Mouse (Mus musculus): Measurements from ENCODE around the gene Il15. TPM values are rescaled to one million over a fixed set of nuclear protein-coding genes. Genes with fewer than 3 reads are reported as not detected.

Il15 gene
- polyA plus RNA-seq (2012; rRNA removed) (2.5 and 2.9 TPM in 2 replicates), polyA plus RNA-seq (2014; fragmentation: Nextera tagmentation; extraction: Ambion mirVana) (5.3 and 6.1 TPM in 2 replicates)

DNA sequence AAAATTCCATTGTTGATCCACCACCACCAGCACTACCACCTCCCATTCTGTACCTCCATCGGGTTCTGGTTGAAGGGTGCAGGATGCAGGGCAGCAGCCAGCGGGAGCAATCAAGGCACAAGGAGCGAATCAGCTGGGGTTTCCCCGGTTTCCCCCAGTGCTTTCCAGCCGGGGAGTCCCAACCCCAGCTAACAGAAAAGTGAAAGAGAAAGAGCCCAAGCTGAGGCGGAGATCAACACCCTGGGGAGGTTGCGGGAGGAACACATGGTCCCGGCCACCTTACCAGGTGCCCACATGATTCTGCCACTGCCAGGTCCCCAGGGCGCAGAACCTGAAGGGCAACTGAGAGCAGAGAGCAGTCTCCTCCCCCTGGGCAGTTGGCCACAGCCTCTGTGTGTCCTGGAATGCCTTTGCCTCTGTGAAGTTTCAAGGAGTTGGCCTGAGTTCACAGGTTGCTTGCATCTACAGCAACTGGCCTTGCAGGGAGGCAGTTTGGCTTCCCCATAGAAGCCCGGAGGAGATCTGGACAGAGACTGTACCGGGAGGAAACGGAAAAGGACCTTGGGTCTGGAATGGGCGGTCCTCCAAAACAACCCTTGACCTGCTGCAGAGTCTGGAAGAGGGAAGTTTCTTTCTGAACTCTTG is at the start of gene Il15:
TSS of gene Il15 (minus strand) at position 537 of the 645 bp plus-strand sequence.
- H3K4me1 ChIP-seq (ENCODE audit: control insufficient read depth, insufficient read depth, low read length): peaks cover 7% of the 10 kb centered on the region
- H3K9ac ChIP-seq (ENCODE audit: low read depth, low read length, severe bottlenecking): peak within 1 kb of the TSS; percentile 56
- H3K27ac ChIP-seq (replicated peaks; ENCODE audit: low read depth, low read length): no peak within 1 kb of the TSS
- peak within 1 kb of the TSS; percentile 43 for H3K4me3 ChIP-seq (replicated peaks; ENCODE audit: low read length)
- peak within 1 kb of the TSS; percentile 70 for H3K4me2 ChIP-seq (replicated peaks; ENCODE audit: low read depth, low read length, severe bottlenecking)
- TF ChIP-seq POLR2A (IDR thresholded peaks at IDR 0.05; ENCODE audit: borderline replicate concordance, extremely low read depth, insufficient read depth, insufficient read length): no peak
- peak; percentile 35 for DNase-seq (ENCODE audit: low spot score)
- H3K9me3 ChIP-seq (ENCODE audit: control insufficient read depth, low read length): no peaks in the 10 kb centered on the region
- peak; percentile 41; the same call in 1 of the 2 replicates for ATAC-seq (ENCODE audit: low FRiP score, low read depth)
- 9% methylated on average over 13 of the region's 13 CpGs for WGBS
- no peaks in the 10 kb centered on the region for H3K36me3 ChIP-seq (ENCODE audit: control insufficient read depth, insufficient read depth, low read length)
- H3K27me3 ChIP-seq (ENCODE audit: control insufficient read depth, insufficient read depth, low read length): no peaks in the 10 kb centered on the region

DNA sequence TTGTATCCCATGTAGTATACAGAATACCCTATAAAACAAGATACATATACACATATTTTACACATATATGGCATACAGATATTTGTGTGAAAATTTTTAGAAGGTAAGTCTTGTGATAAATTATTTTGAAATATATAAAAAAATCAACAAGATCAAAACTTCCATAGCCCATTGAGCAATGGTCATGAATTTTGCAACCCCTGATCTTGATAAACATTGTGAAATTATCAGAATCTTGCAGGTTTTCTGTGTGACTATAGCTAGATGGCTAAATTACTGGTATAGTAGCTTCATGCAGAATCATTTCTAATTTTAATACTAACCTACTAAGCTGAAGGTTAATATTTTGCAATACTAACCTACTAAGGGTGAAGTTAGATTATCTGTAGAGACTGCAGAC is 41.9 kb upstream of the Il15 start:
- Histone ChIP-seq H3K4me3 (replicated peaks; ENCODE audit: low read length) (no peak overlapping the region), H3K4me2 (replicated peaks; ENCODE audit: low read depth, low read length, severe bottlenecking) (no peak overlapping the region), H3K9me3 (ENCODE audit: control insufficient read depth, low read length) (no peaks in the 10 kb centered on the region), H3K36me3 (ENCODE audit: control insufficient read depth, insufficient read depth, low read length) (no peaks in the 10 kb centered on the region), H3K9ac (ENCODE audit: low read depth, low read length, severe bottlenecking) (no peak overlapping the region), H3K27me3 (ENCODE audit: control insufficient read depth, insufficient read depth, low read length) (no peaks in the 10 kb centered on the region), H3K4me1 (ENCODE audit: control insufficient read depth, insufficient read depth, low read length) (no peaks in the 10 kb centered on the region), H3K27ac (replicated peaks; ENCODE audit: low read depth, low read length) (no peak overlapping the region)
- ATAC-seq (ENCODE audit: low FRiP score, low read depth) (no peak), DNase-seq (ENCODE audit: low spot score) (no peak)
- no peak for TF ChIP-seq POLR2A (IDR thresholded peaks at IDR 0.05; ENCODE audit: borderline replicate concordance, extremely low read depth, insufficient read depth, insufficient read length)

DNA sequence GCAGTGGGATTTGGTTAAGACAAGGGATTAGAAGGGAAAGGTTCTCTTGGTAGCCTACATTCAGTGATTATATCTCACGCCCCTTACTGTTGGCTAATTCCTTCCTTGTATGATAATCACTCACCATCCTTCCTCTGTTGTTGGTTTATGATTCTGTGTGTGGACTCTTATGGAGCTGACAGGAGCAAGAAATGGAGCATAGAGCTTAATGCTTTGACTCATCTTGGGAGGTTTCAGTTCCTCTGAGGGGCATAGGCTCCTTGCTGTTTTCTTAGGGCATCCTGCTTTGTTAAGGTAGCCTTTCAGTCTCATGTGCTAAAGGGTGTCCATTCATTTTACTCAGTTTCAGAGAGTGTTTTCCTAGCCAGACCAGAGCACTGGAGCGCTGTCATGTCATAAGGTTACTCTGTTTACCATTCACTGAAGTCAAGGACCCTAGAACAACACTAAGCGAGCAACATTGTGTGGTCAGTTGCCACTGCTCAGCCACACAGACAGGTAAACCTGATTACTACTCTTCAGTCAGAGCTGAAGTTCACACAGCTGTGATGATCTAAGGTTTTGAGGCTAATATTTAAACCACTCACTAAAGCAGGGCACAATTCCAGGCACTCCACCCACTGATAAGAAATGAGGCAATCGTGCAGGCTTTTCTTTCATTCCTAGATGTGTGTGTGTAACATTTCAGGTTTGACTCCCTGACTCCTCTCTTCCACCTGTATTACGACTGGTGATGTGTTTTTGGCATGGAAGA is 13.7 kb upstream of the Il15 start:
- Histone ChIP-seq H3K36me3 (ENCODE audit: control insufficient read depth, insufficient read depth, low read length) (no peaks in the 10 kb centered on the region), H3K4me3 (replicated peaks; ENCODE audit: low read length) (no peak overlapping the region), H3K9ac (ENCODE audit: low read depth, low read length, severe bottlenecking) (no peak overlapping the region), H3K9me3 (ENCODE audit: control insufficient read depth, low read length) (no peaks in the 10 kb centered on the region), H3K4me2 (replicated peaks; ENCODE audit: low read depth, low read length, severe bottlenecking) (no peak overlapping the region), H3K27ac (replicated peaks; ENCODE audit: low read depth, low read length) (no peak overlapping the region), H3K4me1 (ENCODE audit: control insufficient read depth, insufficient read depth, low read length) (no peaks in the 10 kb centered on the region), H3K27me3 (ENCODE audit: control insufficient read depth, insufficient read depth, low read length) (no peaks in the 10 kb centered on the region)
- ATAC-seq (ENCODE audit: low FRiP score, low read depth) (no peak), DNase-seq (ENCODE audit: low spot score) (no peak)
- WGBS: 77% methylated on average over 5 of the region's 5 CpGs
- TF ChIP-seq POLR2A (IDR thresholded peaks at IDR 0.05; ENCODE audit: borderline replicate concordance, extremely low read depth, insufficient read depth, insufficient read length): no peak

DNA sequence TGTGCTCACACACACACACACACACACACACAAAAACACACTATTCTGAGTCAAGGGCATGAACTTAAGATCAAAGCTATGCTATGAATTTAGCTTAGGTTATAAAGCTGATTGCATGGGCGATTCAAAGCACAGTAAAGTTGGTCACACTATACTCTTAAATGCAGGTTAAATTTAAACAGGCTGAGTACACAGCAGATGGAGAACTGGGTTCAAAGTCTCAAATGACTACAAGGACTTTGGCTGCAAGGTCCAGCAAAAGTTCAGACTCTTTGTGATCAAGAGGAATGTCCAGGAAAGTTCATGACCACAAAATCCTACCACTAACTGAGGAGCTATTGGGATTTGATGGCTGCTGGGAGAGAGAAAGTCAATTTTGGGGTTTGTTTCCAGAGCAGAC is 12.5 kb upstream of the Il15 start:
- 18% methylated on average over 1 of the region's 1 CpGs for WGBS

DNA sequence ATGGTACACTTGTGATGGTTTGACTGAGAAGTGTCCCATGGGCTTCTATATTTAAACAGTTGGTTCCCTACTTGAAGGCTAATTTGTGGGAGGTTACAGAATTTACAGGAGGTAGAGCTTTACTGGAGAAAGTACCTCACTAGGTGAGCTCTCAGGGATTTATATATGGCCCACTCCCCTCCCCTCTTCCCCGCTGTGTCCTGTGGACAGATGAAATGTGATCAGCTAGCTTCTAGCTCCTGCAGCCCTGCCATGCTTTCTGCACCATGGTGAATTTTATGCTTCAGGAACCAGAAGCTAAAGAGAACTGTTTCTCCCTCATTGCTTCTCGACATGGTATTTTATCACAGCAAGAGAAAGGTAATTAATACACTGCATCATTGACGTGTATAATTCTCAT is 7.1 kb upstream of the Il15 start:
- Histone ChIP-seq H3K4me3 (replicated peaks; ENCODE audit: low read length) (no peak overlapping the region), H3K4me2 (replicated peaks; ENCODE audit: low read depth, low read length, severe bottlenecking) (no peak overlapping the region), H3K9me3 (ENCODE audit: control insufficient read depth, low read length) (no peaks in the 10 kb centered on the region), H3K27ac (replicated peaks; ENCODE audit: low read depth, low read length) (no peak overlapping the region), H3K36me3 (ENCODE audit: control insufficient read depth, insufficient read depth, low read length) (no peaks in the 10 kb centered on the region), H3K27me3 (ENCODE audit: control insufficient read depth, insufficient read depth, low read length) (no peaks in the 10 kb centered on the region), H3K9ac (ENCODE audit: low read depth, low read length, severe bottlenecking) (no peak overlapping the region), H3K4me1 (ENCODE audit: control insufficient read depth, insufficient read depth, low read length) (no peaks in the 10 kb centered on the region)
- 59% methylated on average over 3 of the region's 3 CpGs for WGBS
- no peak for TF ChIP-seq POLR2A (IDR thresholded peaks at IDR 0.05; ENCODE audit: borderline replicate concordance, extremely low read depth, insufficient read depth, insufficient read length)
- no peak for DNase-seq (ENCODE audit: low spot score)
- no peak for ATAC-seq (ENCODE audit: low FRiP score, low read depth)

More for the DNA sequence above, 12.5 kb upstream of the Il15 start:
- Histone ChIP-seq H3K4me2 (replicated peaks; ENCODE audit: low read depth, low read length, severe bottlenecking) (no peak overlapping the region), H3K4me1 (ENCODE audit: control insufficient read depth, insufficient read depth, low read length) (no peaks in the 10 kb centered on the region), H3K9me3 (ENCODE audit: control insufficient read depth, low read length) (no peaks in the 10 kb centered on the region), H3K27me3 (ENCODE audit: control insufficient read depth, insufficient read depth, low read length) (no peaks in the 10 kb centered on the region), H3K9ac (ENCODE audit: low read depth, low read length, severe bottlenecking) (no peak overlapping the region), H3K4me3 (replicated peaks; ENCODE audit: low read length) (no peak overlapping the region), H3K27ac (replicated peaks; ENCODE audit: low read depth, low read length) (no peak overlapping the region), H3K36me3 (ENCODE audit: control insufficient read depth, insufficient read depth, low read length) (no peaks in the 10 kb centered on the region)
- TF ChIP-seq POLR2A (IDR thresholded peaks at IDR 0.05; ENCODE audit: borderline replicate concordance, extremely low read depth, insufficient read depth, insufficient read length): no peak
- DNase-seq (ENCODE audit: low spot score): no peak
- no peak for ATAC-seq (ENCODE audit: low FRiP score, low read depth)
